Mouse (Mus musculus): ENCODE results near the gene Adcy6. TPM values are rescaled to one million over a fixed set of nuclear protein-coding genes. Genes with fewer than 3 reads are reported as not detected.

The Adcy6 gene
- 10 to 100 TPM; 24.2 to 26.7 TPM for total RNA-seq (2021)
- long read RNA-seq, experiment 1, partial matches to known transcripts = 0 of 5 reads
- long read RNA-seq, experiment 1, other reads (novel, unspliced or antisense) = 5 of 5 reads
- long read RNA-seq, experiment 2, partial matches to known transcripts = 0 of 10 reads
- long read RNA-seq, experiment 2, other reads (novel, unspliced or antisense) = 10 of 10 reads

DNA sequence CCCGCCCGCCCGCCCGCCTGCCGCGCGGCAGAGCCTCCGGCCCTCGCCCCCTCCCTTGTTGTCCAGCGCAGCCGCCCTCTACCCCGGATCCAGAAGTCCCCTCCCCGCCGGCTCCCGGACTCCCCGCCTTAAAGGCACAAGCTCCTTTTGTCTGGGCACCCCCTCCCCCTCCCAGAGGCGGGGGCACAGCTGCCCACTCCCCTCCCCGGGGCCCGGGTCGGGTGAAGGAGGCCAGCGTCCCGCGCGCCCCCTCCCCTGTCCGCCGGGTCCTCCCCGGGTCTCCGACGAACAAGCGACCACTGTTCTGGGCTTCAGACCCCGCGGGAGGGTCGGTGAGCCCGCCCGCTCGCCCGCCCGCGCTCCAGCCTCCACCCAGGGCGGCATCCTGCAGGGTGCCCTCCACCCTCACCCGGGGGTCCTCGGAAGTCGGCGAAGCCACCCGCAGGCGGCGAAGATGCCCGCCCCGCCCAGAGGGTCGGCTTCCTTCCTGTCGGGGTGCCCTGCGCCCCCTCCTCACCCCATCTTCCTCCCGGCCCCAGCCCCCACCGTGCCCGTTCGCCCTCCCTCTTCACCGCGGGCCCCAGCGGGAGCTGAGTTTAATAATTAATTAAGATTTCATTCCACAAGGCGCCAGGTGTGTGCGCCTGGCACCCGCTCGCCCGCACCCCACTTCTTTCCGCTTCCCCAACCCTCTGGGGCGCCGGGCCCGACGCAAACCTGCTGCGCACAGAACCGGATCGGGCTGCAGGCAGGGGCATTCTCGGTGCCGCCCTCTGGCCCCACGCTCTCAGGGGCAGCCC is at the start of gene Adcy6:
TSS of gene Adcy6 (minus strand) at position 746 of the 800 bp plus-strand sequence.
- peak; percentile 63 to 74 for DNase-seq
- intact Hi-C loops (cut with DNase I) = no loop called here

DNA sequence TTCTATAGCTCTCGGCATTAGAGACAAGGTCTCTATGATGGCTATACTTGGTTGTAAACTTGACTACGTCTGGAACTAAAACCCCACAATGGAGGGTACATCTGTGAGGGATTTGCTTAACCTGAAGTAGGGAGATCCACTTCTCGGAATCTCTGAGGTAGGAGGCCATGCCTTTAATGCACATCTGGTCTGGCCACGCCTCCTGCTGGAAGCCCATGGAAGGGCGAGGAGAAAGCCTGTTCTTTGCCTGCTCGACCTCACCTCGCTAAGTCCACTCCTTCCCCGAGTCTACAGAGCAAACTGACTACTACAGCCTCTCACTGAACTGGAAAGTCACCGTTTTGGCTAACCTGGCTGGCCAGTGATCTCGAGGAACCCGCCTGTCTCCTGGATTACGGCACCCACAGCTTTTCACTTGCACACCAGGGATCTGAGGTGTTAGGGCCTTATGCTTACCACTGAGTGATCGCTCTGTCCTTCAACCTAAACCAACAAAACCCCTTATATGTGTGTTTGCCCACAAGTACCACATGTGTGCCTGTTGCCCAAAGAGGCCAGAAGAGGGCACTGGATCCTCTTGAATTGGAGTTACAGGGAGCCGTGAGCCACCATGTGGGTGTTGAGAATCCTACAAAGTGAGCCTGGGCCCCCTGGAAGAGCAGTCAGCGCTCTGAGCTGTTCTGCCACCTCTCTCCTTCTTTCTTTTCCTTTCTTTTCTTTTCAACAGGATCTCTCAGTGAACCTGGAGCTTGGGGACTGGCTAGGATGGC is 47.3 kb upstream of the Adcy6 start:
- intact Hi-C loops (cut with DNase I) = no loop called here
- DNase-seq = no peak

DNA sequence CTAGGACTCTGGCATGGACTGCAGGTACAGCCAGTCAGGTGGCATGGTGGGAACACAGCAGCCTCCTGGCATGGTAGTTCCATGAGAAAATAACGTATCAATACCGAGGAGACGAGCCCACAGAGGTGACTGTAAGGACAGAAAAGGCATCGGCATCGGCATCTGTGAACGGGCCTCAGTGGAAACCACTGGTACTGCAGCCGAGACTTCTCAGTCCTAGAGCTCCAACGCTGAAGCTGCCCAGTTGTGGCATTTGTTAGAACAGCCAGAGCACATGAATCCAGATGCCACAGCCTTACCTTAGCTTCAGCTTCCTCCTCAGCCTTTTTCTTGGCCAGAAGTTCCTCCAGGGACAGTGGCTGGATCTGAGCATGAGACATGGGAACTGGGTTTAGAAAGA is 42.3 kb upstream of the Adcy6 start:
- DNase-seq = no peak
- intact Hi-C loops (cut with DNase I) = no loop called here

DNA sequence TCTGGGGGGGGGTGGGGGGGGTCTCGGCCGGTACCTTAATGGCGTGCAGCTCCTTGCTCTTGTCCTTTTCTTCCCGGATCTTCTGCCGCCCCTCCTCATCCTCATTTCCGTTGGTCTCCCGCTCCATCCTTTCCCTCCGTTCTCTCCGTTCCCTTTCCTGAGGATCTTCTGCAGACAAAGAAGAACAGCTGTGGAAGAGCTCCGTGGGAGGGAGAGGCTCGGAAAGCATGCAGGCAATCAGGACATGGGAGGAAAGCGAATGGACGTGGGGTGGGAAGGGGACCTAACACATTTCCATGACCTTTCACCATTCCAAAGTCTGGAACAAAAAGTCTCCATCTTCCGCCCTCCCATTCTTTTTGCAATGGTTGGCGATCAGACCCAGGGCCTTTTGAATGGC is 41.6 kb upstream of the Adcy6 start:
- intact Hi-C loops (cut with DNase I) = no loop called here

DNA sequence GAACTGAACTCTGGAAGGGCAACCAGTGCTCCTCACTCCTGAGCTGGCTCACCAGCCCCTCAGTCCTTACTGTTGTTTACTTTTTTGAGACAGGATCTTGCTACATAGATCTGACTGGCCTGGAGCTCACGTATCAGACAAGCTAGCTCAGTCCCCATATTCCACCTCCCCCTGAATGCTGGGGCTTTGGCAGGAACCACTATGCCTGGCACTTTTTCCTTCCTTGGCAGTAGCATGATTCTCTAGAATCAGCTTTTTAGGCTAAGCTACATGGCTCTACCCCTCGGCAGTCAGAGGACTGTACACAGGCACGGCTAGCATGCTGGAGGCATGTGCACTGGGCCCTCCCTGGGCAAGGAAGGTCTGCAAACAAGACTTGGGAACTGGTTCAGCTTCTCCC is 38.2 kb upstream of the Adcy6 start:
- no peak for DNase-seq
- intact Hi-C loops (cut with DNase I) = no loop called here

More for the DNA sequence above, 41.6 kb upstream of the Adcy6 start:
- DNase-seq = no peak

DNA sequence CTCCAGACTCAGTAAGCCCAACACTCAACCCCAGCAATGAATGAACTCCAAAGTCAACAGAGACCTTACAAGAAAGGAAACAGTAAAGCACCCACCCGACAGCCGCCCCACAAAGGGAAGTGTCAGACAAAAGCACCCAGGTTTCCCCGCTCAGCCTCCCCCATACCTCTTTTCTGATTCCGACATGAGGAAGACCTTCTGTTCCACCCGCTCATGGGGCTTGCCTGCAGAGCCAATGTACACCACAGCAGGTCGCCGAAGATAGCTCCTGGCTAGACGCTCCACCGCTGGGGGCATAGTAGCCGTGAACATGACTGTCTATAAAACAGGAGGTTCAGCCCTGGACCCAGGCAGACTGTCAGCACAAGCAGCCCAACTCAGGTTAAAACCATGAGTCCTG is 37.4 kb upstream of the Adcy6 start:
- intact Hi-C loops (cut with DNase I) = no loop called here
- DNase-seq = no peak

DNA sequence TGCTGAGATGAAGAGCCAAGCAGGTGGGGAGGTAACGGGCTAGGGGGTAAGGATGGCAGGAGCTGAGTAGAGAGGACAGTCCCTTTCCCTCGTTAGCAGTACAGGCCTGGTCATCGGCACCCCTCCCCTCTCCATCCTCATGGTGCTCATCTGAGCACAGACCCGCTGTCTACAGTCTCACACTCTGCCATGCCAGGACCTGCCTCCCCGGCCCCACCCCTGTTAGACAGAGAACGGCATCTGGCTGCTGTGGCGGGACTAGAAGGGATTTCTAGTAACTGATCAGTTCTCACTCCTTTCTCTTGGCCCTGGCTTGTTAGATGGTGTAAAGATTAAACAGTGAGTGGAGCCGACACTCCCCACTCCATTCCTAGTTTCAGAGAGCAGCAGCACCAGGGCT is 36.9 kb upstream of the Adcy6 start:
- intact Hi-C loops (cut with DNase I) = no loop called here
- no peak for DNase-seq

DNA sequence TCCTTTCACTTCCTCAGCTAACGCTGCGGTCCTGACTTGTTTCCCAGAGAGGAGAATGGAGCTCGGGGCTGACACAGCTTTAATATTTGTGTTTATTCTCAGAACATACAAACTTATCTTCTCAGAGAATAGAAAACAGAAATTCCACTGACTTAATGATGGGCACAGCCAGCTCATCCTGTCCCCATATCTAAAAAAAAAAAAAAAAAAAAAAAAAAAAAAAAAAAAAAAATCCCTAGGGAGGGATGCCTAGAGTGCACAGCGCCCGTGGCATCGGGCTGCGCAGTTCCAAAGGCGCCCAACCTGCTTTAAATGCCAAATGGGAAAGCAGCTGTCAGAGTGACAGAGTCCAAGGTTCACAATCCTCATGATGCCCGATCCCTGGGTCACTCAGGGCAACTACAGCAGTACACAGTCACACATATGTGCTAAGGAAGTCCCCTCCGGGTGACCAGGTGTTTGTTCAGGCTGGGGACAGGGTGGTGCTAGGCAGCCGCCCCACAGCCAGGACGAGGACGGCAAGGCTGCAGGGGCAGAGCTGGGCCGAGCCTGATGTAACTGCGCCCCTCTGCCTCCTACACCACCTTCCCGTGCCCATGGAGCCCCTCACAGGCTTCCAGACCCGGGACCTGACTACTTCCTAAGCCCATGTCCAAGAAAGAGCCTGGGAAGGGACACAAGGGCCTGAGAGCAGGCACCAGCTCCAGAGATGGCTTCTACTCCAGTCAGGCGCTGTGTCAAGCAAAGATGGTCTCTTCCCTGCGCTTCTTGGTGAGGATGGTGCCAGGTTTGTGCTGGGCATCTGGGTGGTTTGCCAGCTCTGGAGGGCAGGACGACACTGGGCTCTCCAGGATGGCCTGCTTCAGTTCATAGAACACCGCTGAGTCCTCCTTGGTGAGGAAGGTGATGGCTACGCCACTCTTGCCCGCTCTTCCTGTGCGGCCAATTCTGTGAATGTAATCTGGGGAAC is 35.5 kb upstream of the Adcy6 start:
- DNase-seq = no peak
- intact Hi-C loops (cut with DNase I) = no loop called here

DNA sequence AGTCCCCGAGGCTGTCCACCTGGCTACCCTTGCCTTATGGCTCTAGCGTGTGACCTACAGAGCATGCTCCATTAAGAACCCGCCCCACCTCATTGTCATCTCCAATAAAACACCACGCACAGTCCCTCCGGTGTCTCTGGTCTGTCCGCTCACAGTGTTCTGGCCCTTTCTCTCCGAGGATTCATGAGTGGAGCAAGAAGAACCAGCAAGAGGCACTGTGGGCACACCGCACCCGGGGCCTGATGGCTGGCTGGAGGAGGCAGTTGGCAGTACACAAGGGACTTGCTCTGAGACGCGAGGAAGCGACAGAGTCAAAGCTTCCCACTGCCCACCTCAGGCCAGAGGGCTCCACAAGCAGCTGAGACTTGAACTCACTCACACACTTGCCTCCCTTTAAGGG is 34.5 kb upstream of the Adcy6 start:
- intact Hi-C loops (cut with DNase I) = no loop called here
- DNase-seq = no peak

DNA sequence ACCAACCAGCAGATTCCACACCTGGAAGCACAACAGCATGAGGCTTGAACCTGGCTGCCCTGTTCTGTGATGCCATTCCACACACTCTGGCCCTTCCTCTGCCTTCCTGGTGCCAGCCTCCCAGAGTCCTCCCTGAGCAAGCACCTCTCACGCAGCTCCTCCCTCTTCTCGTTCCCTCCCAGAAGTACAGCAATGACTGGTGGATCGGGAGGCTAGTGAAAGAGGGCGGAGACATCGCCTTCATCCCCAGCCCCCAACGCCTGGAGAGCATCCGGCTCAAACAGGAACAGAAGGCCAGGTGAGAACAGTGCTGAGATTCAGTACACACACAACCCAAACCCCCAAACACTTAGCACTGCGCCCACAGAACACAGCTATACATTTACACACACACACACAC is 30.3 kb upstream of the Adcy6 start:
- no peak for DNase-seq
- intact Hi-C loops (cut with DNase I) = no loop called here

DNA sequence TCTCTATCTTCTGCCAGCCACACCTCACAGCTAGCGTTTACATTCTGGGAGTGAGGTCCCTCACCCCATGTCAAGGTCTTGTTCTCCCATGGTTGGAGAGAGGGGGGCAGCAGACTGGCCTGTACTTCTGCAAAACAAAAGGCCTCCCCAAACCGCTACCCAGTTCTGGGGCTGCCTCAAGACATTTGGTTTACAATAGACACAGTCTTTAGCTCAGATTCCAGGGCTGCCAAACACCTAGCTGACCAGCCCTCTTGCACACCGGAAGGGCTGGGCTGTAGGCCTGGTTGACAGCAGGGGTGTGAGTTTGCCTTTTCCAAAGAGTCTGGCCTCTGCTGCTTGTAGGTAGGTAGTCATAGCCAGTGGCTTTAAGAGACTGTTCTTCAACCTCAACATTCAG is 27.3 kb upstream of the Adcy6 start:
- no peak for DNase-seq
- intact Hi-C loops (cut with DNase I) = no loop called here

DNA sequence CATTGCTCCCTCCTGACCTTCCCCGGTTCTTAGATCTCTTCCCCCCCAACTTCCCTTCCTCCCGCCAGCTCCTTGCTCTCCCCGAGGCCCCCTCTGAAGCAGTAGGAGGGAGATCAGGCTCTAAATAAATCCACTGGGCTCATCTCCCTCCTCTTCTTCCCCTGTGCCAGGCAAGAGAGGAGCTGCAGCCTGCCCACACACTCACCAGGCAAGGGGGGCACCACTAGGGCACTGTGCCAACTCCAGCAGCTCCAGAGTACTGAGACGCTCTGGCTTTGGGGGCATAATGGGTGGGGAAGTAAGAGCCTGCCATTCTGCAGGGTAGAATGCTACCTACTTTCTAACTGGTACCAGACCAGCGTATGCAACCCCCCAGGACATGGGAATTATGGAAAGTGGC is 26.6 kb upstream of the Adcy6 start:
- no peak for DNase-seq
- intact Hi-C loops (cut with DNase I) = no loop called here

DNA sequence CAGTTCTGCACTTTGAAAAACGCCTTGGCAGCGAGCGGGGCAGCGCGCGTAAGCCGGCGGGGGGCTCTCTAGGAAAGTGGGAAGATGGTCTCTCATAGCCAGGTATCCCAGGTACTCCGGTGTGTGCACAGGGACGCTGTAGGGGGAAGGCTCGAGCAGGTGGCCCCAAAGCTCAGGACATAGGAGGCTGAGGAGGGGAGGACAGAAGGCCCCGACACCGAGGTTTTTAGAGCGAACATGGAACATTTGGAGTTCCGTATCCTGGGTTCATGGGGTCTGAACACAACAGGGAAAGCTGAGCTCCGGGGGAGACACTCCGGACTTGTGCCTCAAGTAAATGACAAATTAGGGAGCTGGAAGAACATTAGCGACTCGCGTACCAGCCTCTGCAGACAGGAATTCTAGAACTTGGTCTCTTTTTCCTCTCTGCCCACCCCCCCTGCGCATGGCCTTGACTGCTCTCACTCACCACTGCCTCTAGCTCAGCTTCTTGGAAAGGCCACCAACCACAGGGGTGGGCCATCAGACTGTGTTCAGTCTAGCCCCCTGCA is 25.5 kb upstream of the Adcy6 start:
- DNase-seq = no peak
- intact Hi-C loops (cut with DNase I) = no loop called here

DNA sequence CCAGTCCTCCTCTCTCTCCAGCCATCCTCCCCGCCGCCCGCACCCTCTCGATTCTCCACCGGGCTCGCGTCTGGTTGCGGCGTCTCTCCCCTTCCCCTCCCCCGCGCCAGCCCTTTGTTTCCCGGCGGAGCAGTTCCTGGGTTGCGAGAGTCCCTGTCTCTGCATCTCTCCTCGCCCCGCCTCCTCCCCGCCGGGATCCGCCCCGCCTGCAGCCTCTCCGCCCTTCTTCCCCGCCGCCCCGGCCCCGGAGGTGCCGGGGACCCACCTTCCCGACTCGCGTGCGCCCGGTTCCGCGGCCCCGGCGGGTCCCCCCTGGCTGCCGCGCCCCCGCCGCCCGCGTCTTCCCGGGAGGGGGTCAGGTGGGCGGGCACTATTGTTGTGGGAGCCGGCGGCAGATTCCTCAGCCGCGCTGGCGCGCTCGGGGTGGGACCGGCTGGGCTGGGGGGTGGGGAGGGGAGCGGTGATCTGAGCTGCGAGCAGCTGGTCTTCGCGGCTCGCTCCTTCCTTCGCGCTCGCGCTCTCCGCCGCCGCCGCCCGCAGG is 24.7 kb upstream of the Adcy6 start:
- intact Hi-C loops (cut with DNase I) = no loop called here
- DNase-seq = peak; percentile 63 to 71

DNA sequence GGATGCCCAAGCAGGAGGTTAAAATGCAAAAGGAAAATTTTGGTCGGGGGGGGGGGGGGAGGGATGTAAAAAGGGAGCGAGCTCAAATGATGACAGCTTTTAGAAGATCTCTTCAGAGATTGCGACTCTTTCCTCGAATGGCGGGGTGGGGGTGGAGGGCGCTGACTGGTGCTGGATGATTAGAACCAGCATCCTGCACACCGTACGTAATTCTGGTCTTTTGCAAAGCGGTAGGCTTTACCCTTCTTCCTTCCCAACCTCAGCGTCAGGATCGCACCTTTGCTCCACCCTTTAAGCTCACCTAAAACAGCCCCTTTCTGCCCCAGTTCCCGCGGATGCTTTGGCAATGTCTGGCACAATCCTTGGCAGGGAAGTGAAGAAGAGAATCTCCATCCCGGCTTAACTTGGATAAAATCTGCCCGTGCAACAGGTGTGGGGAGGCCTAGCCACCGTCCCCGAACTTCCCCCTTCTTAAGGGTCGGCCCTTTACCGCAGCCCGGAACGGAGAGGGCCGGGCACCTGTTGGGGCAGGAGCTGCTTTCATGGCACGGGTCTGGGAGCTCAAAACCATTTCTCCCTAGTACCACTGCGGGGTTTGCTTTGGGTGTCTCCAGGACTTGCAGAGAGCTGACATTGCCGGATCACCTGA is 24.1 kb upstream of the Adcy6 start:
- intact Hi-C loops (cut with DNase I) = no loop called here
- DNase-seq = no peak

DNA sequence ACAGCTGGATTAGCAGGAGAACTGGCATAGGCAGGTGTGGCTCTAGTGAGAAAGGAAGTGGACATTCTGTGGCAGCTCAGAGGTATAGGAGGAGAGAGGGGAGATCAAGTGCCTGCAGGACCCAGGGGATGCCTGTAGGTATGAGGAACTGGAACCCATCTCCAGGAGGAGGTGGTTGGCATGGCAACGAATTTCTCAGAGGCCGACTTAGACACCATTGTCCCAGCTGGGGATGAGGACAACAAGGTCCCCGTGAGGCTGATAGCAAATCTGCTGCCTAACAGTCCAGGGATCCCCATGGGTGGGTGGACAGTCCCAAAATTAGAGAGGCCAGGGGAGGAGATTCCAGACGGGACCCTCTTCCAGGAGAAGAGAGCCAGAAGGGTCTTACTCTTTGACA is 23.0 kb upstream of the Adcy6 start:
- no peak for DNase-seq
- intact Hi-C loops (cut with DNase I) = no loop called here

DNA sequence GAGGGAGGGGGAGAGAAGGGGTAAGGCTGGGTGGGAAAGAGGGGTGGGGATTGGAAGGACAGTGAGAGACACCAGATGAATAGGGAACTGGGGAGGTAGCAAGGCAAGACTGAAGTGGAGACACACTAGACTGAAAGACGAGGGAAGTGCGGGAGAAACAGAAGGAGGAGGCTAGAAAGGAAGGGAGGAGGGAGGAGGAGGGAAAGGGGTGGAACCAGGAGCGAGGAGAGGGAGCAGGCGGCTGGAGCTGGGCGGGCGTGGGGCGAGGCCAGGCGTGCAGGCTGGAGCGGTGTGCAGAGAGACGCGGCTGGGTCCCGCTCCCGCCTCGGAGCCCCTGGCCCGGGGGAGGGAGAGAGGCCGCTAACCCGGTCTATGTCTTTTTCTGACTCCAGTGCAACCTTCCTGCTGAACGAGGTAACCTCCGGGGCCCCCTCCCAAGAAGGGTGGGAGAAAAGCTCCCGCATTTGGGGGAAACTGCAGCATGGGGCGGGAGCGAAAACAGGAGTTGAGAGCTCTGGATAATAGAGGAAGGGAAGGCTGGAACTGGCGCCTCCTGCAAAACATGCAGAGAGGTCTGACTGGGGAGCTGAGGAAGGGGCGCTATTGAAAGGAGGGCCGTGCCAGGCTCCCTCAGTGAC is 22.4 kb upstream of the Adcy6 start:
- intact Hi-C loops (cut with DNase I) = no loop called here

DNA sequence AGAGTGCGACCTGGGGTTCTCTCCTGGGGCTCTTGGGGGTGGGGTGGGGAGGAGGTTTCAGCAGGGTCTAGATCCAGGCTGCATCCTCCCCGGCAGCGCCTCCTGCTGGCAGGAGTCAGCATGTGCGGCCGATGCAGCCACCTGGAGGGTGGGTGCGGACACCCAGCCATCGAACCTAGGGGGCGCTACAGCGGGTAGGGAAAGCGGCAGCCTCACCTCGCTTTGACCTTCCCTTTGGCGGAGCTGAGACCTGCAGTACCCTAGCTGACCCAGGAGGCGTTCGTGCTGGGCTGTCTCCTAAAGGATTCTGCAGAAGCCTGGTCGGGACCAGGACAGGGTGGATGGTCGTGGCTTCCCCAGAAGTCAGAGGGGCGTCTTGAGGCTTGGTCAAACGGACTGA is 21.6 kb upstream of the Adcy6 start:
- peak; percentile 61 to 71 for DNase-seq
- intact Hi-C loops (cut with DNase I) = no loop called here

More for the DNA sequence above, 22.4 kb upstream of the Adcy6 start:
- DNase-seq = peak; percentile 33 to 41

DNA sequence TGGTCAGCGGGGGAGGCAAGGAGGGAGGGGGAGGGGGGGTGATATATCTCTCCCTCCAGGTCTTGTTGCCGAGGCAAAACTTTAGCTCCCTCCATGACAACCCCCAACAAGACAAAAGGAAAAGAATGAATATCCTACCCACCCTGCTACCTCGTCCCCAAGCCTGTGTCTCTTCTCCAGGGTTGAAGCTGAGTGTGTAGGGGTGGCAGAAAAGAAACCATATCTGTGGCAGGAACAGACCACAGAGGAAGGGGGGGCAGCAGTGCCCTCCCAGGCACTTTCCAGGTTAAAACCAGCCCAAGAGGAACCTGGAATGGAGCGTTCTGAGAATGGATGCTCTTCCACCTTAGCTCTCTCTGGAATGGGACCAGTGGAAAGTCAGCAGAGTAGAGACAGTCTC is 20.7 kb upstream of the Adcy6 start, which contains the start of gene Cacnb3:
TSS of gene Cacnb3 (plus strand) at position 301 of the 400 bp plus-strand sequence.
- no peak for DNase-seq
- intact Hi-C loops (cut with DNase I) = no loop called here

All from gastrocnemius, postnatal 36 days (tissue).